Mouse (Mus musculus) MEL (cell line): Measurements from ENCODE around the gene Mtmr4. TPM values are rescaled to one million over a fixed set of nuclear protein-coding genes. Genes with fewer than 3 reads are reported as not detected.
A peak's percentile ranks its signal among the peaks of the same experiment; 100 is the strongest.

Experiments
- DNase-seq: peaks from one replicate; pipeline ENCODE4 v3.0.0; 2011; ENCODE audit warnings: low read depth, low spot score
- H3K27ac ChIP-seq: 2 replicates; pipeline ENCODE4 v1.5.1; 2012; ENCODE audit warnings: low read depth, mild to moderate bottlenecking, control low read depth, low read length, moderate library complexity; ENCODE audit not compliant: control insufficient read depth
- H3K27me3 ChIP-seq, 2 experiments: fragments of 150-350 bp in 1 of 2; sonication (generic) in 1 of 2; 2 replicates each; pipeline ENCODE4 v1.6.1; 2012; ENCODE audit warnings: low read length in 2 of 2, mild to moderate bottlenecking in 2 of 2, improper control_type of control experiment in 1 of 2, moderate library complexity in 1 of 2; ENCODE audit not compliant: insufficient read depth in 2 of 2, control insufficient read depth in 1 of 2
- H3K36me3 ChIP-seq, 2 experiments: 2 replicates each; pipeline ENCODE4 v1.6.1; 2012 to 2014; ENCODE audit warnings: low read length in 2 of 2, improper control_type of control experiment in 1 of 2, inconsistent platforms in 1 of 2, mild to moderate bottlenecking in 1 of 2; ENCODE audit not compliant: insufficient read depth in 2 of 2, control insufficient read depth in 1 of 2
- H3K4me1 ChIP-seq, 2 experiments: fragments of 150-350 bp in 1 of 2; sonication (generic) in 1 of 2; 2 replicates each; pipeline ENCODE4 v1.6.1; 2012; ENCODE audit warnings: low read length in 2 of 2, improper control_type of control experiment in 1 of 2, mild to moderate bottlenecking in 1 of 2; ENCODE audit not compliant: insufficient read depth in 2 of 2, control insufficient read depth in 1 of 2
- H3K4me3 ChIP-seq, 2 experiments: fragments of 150-350 bp in 1 of 2; sonication (generic) in 1 of 2; 2 replicates each; pipeline ENCODE4 v1.5.1; 2012; ENCODE audit warnings: low read depth in 2 of 2, low read length in 2 of 2, mild to moderate bottlenecking in 2 of 2, moderate library complexity in 2 of 2, control low read depth in 1 of 2, improper control_type of control experiment in 1 of 2; ENCODE audit not compliant: control insufficient read depth in 1 of 2, insufficient read depth in 1 of 2
- H3K79me2 ChIP-seq: 2 replicates; pipeline ENCODE4 v1.6.1; 2012; ENCODE audit warnings: mild to moderate bottlenecking, low read length, moderate library complexity; ENCODE audit not compliant: control insufficient read depth, poor library complexity, insufficient read depth
- H3K9ac ChIP-seq: 2 replicates; pipeline ENCODE4 v1.6.1; 2012; ENCODE audit warnings: low read depth, mild to moderate bottlenecking, control low read depth, low read length, moderate library complexity; ENCODE audit not compliant: control insufficient read depth, poor library complexity, severe bottlenecking
- H3K9me3 ChIP-seq: fragments of 150-350 bp; sonication (generic); replicated peaks from 2 replicates; pipeline ENCODE4 v1.6.1; 2012; ENCODE audit warnings: mild to moderate bottlenecking, low read length, improper control_type of control experiment, moderate library complexity; ENCODE audit not compliant: insufficient read depth
- CTCF ChIP-seq, 3 experiments: IDR thresholded peaks in 2 of 3; conservative IDR thresholded peaks in 1 of 3; 2 replicates each; pipeline ENCODE4 v1.5.1; 2011 to 2012; ENCODE audit warnings: low read length in 3 of 3, low read depth in 2 of 3, mild to moderate bottlenecking in 2 of 3, improper control_type of control experiment in 1 of 3, inconsistent platforms in 1 of 3, mixed read lengths in 1 of 3, moderate library complexity in 1 of 3; ENCODE audit not compliant: control insufficient read depth in 1 of 3, insufficient read depth in 1 of 3, poor library complexity in 1 of 3, severe bottlenecking in 1 of 3
- E2F4 ChIP-seq: IDR thresholded peaks from 2 replicates; pipeline ENCODE4 v1.6.1; 2011; ENCODE audit warnings: low read depth, low read length, improper control_type of control experiment, borderline replicate concordance
- GABPA ChIP-seq: IDR thresholded peaks from 2 replicates; pipeline ENCODE4 v1.6.1; 2012; ENCODE audit warnings: low read depth, mild to moderate bottlenecking, inconsistent platforms, low read length, improper control_type of control experiment, moderate library complexity
- HCFC1 ChIP-seq: IDR thresholded peaks from 2 replicates; pipeline ENCODE4 v1.6.1; 2012; ENCODE audit warnings: low read depth, mild to moderate bottlenecking, inconsistent platforms, low read length, improper control_type of control experiment, moderate library complexity
- JUND ChIP-seq: IDR thresholded peaks from 2 replicates; pipeline ENCODE4 v1.6.1; 2011; ENCODE audit warnings: low read depth, mild to moderate bottlenecking, improper control_type of control experiment, low read length
- KAT2A ChIP-seq: conservative IDR thresholded peaks from 2 replicates; pipeline ENCODE4 v1.6.1; 2012; ENCODE audit warnings: low read depth, low read length, improper control_type of control experiment, inconsistent platforms
- MAZ ChIP-seq: IDR thresholded peaks from 2 replicates; pipeline ENCODE4 v1.6.1; 2012; ENCODE audit warnings: low read depth, mild to moderate bottlenecking, inconsistent platforms, low read length, improper control_type of control experiment
- MEF2A ChIP-seq: IDR thresholded peaks from 2 replicates; pipeline ENCODE4 v1.6.1; 2014; ENCODE audit warnings: low read depth, mild to moderate bottlenecking, inconsistent platforms, low read length, improper control_type of control experiment; ENCODE audit not compliant: poor library complexity, insufficient replicate concordance, severe bottlenecking; ENCODE audit errors: extremely low read depth
- MYB ChIP-seq: IDR thresholded peaks from 2 replicates; pipeline ENCODE4 v1.6.1; 2011; ENCODE audit warnings: mild to moderate bottlenecking, low read depth, low read length, improper control_type of control experiment
- NELFE ChIP-seq: IDR thresholded peaks from 2 replicates; pipeline ENCODE4 v1.6.1; 2011; ENCODE audit warnings: low read depth, low read length, improper control_type of control experiment
- NRF1 ChIP-seq: IDR thresholded peaks from 2 replicates; pipeline ENCODE4 v1.6.1; 2014; ENCODE audit warnings: low read depth, mild to moderate bottlenecking, inconsistent platforms, low read length, improper control_type of control experiment, moderate library complexity; ENCODE audit not compliant: poor library complexity, insufficient read depth, severe bottlenecking
- POLR2AphosphoS2 ChIP-seq: IDR thresholded peaks from 2 replicates; pipeline ENCODE4 v1.6.1; 2011; ENCODE audit warnings: low read length, improper control_type of control experiment
- POLR2AphosphoS5 ChIP-seq: IDR thresholded peaks from 2 replicates; pipeline ENCODE4 v1.6.1; 2012; ENCODE audit warnings: low read depth, borderline replicate concordance, mild to moderate bottlenecking, inconsistent platforms, low read length, moderate library complexity, mixed read lengths
- RAD21 ChIP-seq: IDR thresholded peaks from 2 replicates; pipeline ENCODE4 v1.6.1; 2011; ENCODE audit warnings: mild to moderate bottlenecking, low read depth, low read length, improper control_type of control experiment
- RCOR1 ChIP-seq: IDR thresholded peaks from 2 replicates; pipeline ENCODE4 v1.6.1; 2012; ENCODE audit warnings: low read depth, mild to moderate bottlenecking, inconsistent platforms, low read length, improper control_type of control experiment
- SIN3A ChIP-seq: IDR thresholded peaks from 2 replicates; pipeline ENCODE4 v1.6.1; 2012; ENCODE audit warnings: low read length, improper control_type of control experiment, inconsistent platforms
- SMC3 ChIP-seq: IDR thresholded peaks from 2 replicates; pipeline ENCODE4 v1.6.1; 2011; ENCODE audit warnings: low read depth, low read length, improper control_type of control experiment
- TBP ChIP-seq: IDR thresholded peaks from 2 replicates; pipeline ENCODE4 v1.8.0; 2011; ENCODE audit warnings: low read depth, low read length, improper control_type of control experiment
- TCF12 ChIP-seq: IDR thresholded peaks from 2 replicates; pipeline ENCODE4 v1.6.1; 2014; ENCODE audit warnings: low read depth, mild to moderate bottlenecking, inconsistent platforms, low read length, improper control_type of control experiment, moderate library complexity
- UBTF ChIP-seq: IDR thresholded peaks from 2 replicates; pipeline ENCODE4 v1.6.1; 2012; ENCODE audit warnings: low read depth, mild to moderate bottlenecking, inconsistent platforms, low read length, improper control_type of control experiment, moderate library complexity, borderline replicate concordance; ENCODE audit not compliant: insufficient read depth
- USF1 ChIP-seq: IDR thresholded peaks from 2 replicates; pipeline ENCODE4 v1.6.1; 2014; ENCODE audit warnings: low read depth, mild to moderate bottlenecking, inconsistent platforms, low read length, improper control_type of control experiment, moderate library complexity
- ZKSCAN1 ChIP-seq: IDR thresholded peaks from 2 replicates; pipeline ENCODE4 v1.6.1; 2012; ENCODE audit warnings: low read depth, mild to moderate bottlenecking, inconsistent platforms, low read length, improper control_type of control experiment, moderate library complexity
- ZMIZ1 ChIP-seq: IDR thresholded peaks from 2 replicates; pipeline ENCODE4 v1.6.1; 2012; ENCODE audit warnings: low read depth, mild to moderate bottlenecking, inconsistent platforms, low read length, improper control_type of control experiment, moderate library complexity
- ZNF384 ChIP-seq: IDR thresholded peaks from 2 replicates; pipeline ENCODE4 v1.6.1; 2012; ENCODE audit warnings: low read depth, mild to moderate bottlenecking, inconsistent platforms, low read length, improper control_type of control experiment
- polyA plus RNA-seq, 2 experiments: library from polyadenylated mRNA; stranded (reverse) in 1 of 2; unstranded in 1 of 2; fragments of >175 nt in 1 of 2; fragments of >200 nt in 1 of 2; gene quantifications; 2 replicates each; pipeline versions ENCODE4 v1.2.1 to v1.2.4; 2012; ENCODE audit warnings: low replicate concordance in 2 of 2, low read depth in 1 of 2; ENCODE audit not compliant: insufficient read length in 2 of 2, insufficient read depth in 1 of 2, missing spikeins in 1 of 2
- total RNA-seq: library from RNA; depleted of rRNA; stranded (reverse); fragments of 300-350 nt; gene quantifications from 2 replicates; pipeline ENCODE4 v1.2.3, GENCODE M21; 2012

Gene Mtmr4
- total and polyA plus RNA-seq, 3 experiments = 25.9 to 32.4 TPM; not detected in 1

GRCm38 (mm10) chr11:87629859-87630258 lies 37.9 kb downstream of the Mtmr4 start:
- H3K79me2 ChIP-seq = no peaks in the 10 kb centered on the region
- no peaks in the 10 kb centered on the region for H3K9me3 ChIP-seq
- H3K27me3 ChIP-seq = no peaks in the 10 kb centered on the region
- H3K9ac ChIP-seq = no peak overlapping the region
- TF ChIP-seq E2F4 (no peak), CTCF (IDR thresholded peaks at IDR 0.05 in 2 of 3, conservative IDR thresholded peaks at IDR 0.05 in 1 of 3; ENCODE audit: control insufficient read depth in 1 of 3, insufficient read depth in 1 of 3, low read depth in 2 of 3, low read length in 3 of 3, poor library complexity in 1 of 3, severe bottlenecking in 1 of 3) (peak in 2 of 3 experiments; percentile 57 to 62; a peak in 4 of 6 replicates), KAT2A (no peak), ZMIZ1 (no peak), MEF2A (no peak), ZKSCAN1 (no peak), RAD21 (peak; percentile 42), TBP (no peak), SMC3 (peak; percentile 59)
- peaks cover 0 to 2% of the 10 kb centered on the region in 2 experiments; a peak in 1 of 4 replicates for H3K4me1 ChIP-seq
- H3K4me3 ChIP-seq = no peak overlapping the region
- no peaks in the 10 kb centered on the region for H3K36me3 ChIP-seq
- H3K27ac ChIP-seq = no peak overlapping the region
- DNase-seq = peak; percentile 42

GRCm38 (mm10) chr11:87638793-87639192 lies 46.8 kb downstream of the Mtmr4 start:
- Histone ChIP-seq H3K79me2 (peaks cover 3% of the 10 kb centered on the region; the same call in 1 of the 2 replicates), H3K9ac (peak overlapping the region; percentile 98), H3K9me3 (no peaks in the 10 kb centered on the region), H3K4me1 (peaks cover 0 to 8% of the 10 kb centered on the region in 2 experiments; a peak in 2 of 4 replicates), H3K27me3 (no peaks in the 10 kb centered on the region), H3K36me3 (peaks cover 0 to 5% of the 10 kb centered on the region in 2 experiments; a peak in 2 of 4 replicates), H3K27ac (peak overlapping the region; percentile 48), H3K4me3 (peak overlapping the region; percentile 82 to 90)
- TF ChIP-seq MYB = no peak
- no peak for TF ChIP-seq SIN3A
- no peak for TF ChIP-seq ZKSCAN1
- TF ChIP-seq RCOR1 = no peak
- TF ChIP-seq JUND = no peak
- no peak for TF ChIP-seq UBTF
- TF ChIP-seq NELFE = no peak
- no peak for TF ChIP-seq TBP
- TF ChIP-seq POLR2AphosphoS2 = no peak
- TF ChIP-seq POLR2AphosphoS5 = no peak
- no peak for TF ChIP-seq KAT2A
- TF ChIP-seq ZNF384 = no peak
- TF ChIP-seq HCFC1 = no peak
- TF ChIP-seq USF1 = no peak
- TF ChIP-seq SMC3 = no peak
- TF ChIP-seq NRF1 = no peak
- no peak for TF ChIP-seq E2F4
- no peak for TF ChIP-seq GABPA
- no peak for TF ChIP-seq TCF12
- no peak for TF ChIP-seq MAZ
- no peak for DNase-seq
